Mouse (Mus musculus) heart, postnatal 0 days (tissue): ENCODE measurements around the gene Plekhb2. TPM values are rescaled to one million over a fixed set of nuclear protein-coding genes. Genes with fewer than 3 reads are reported as not detected.

Experiments
- ATAC-seq: fragments of 200-750 bp; cut with Nextera tagmentation; 2 replicates; pipeline ENCODE4 v1.8.0; 2017; ENCODE audit warnings: low read depth, moderate number of reproducible peaks, moderate library complexity; ENCODE audit not compliant: insufficient read depth
- DNase-seq: peaks from one replicate; pipeline ENCODE4 v3.0.0-alpha.2; 2016; ENCODE audit warnings: low spot score
- H3K27ac ChIP-seq: fragments of 300-500 bp; sonication (generic); 2 replicates; pipeline ENCODE4 v1.5.1; 2014; ENCODE audit warnings: low read depth, mild to moderate bottlenecking
- H3K27me3 ChIP-seq: fragments of 300-500 bp; sonication (generic); 2 replicates; pipeline ENCODE4 v1.6.1; 2014; ENCODE audit warnings: low read length, mixed read lengths; ENCODE audit not compliant: control insufficient read depth, insufficient read depth
- H3K36me3 ChIP-seq: fragments of 300-500 bp; sonication (generic); replicated peaks from 2 replicates; pipeline ENCODE4 v1.6.1; 2014; ENCODE audit warnings: low read length, mixed read lengths; ENCODE audit not compliant: control insufficient read depth, insufficient read depth
- H3K4me1 ChIP-seq: fragments of 300-500 bp; sonication (generic); 2 replicates; pipeline ENCODE4 v1.6.1; 2014; ENCODE audit warnings: antibody characterized with exemption; ENCODE audit not compliant: control insufficient read depth, insufficient read depth
- H3K4me2 ChIP-seq: fragments of 300-500 bp; sonication (generic); 2 replicates; pipeline ENCODE4 v1.6.1; 2014; ENCODE audit warnings: low read depth, mild to moderate bottlenecking, low read length, moderate library complexity
- H3K4me3 ChIP-seq: fragments of 300-500 bp; sonication (generic); 2 replicates; pipeline ENCODE4 v1.5.1; 2014; ENCODE audit warnings: low read depth, low read length
- H3K9ac ChIP-seq: fragments of 300-500 bp; sonication (generic); replicated peaks from 2 replicates; pipeline ENCODE4 v1.6.1; 2014; ENCODE audit warnings: low read depth, low read length, mixed read lengths
- H3K9me3 ChIP-seq: fragments of 300-500 bp; sonication (generic); replicated peaks from 2 replicates; pipeline ENCODE4 v1.6.1; 2016; ENCODE audit warnings: low read length; ENCODE audit not compliant: control insufficient read depth
- CTCF ChIP-seq: IDR thresholded peaks from 2 replicates; pipeline ENCODE4 v1.5.1; 2016; ENCODE audit warnings: antibody characterized with exemption, control low read depth, low read depth
- EP300 ChIP-seq: IDR thresholded peaks from 2 replicates; pipeline ENCODE4 v1.6.1; 2016; ENCODE audit warnings: antibody characterized with exemption, low read depth
- WGBS: fragments of 180-500 bp; shearing (Covaris S2); extraction: QIAGEN DNeasy Blood & Tissue Kit; methylation state at CpG from one replicate; pipeline ENCODE4 v1.1.7; 2014; 5-methylcytosine and 5-hydroxymethylcytosine counted together
- polyA plus RNA-seq: library from polyadenylated mRNA; unstranded; fragments of >200 nt; fragmentation: Nextera tagmentation; extraction: Ambion mirVana; gene quantifications from 2 replicates; pipeline ENCODE4 v1.2.1, GENCODE M21; 2015
- total RNA-seq: library from RNA; depleted of rRNA; stranded (reverse); fragments of >200 nt; gene quantifications from 2 replicates; pipeline ENCODE4 v1.2.3, GENCODE M21; 2014; ENCODE audit warnings: low replicate concordance; rRNA removed

Plekhb2 gene
- total RNA-seq: 78.5 and 79.3 TPM in 2 replicates
- 65.4 and 67.2 TPM in 2 replicates for polyA plus RNA-seq

DNA sequence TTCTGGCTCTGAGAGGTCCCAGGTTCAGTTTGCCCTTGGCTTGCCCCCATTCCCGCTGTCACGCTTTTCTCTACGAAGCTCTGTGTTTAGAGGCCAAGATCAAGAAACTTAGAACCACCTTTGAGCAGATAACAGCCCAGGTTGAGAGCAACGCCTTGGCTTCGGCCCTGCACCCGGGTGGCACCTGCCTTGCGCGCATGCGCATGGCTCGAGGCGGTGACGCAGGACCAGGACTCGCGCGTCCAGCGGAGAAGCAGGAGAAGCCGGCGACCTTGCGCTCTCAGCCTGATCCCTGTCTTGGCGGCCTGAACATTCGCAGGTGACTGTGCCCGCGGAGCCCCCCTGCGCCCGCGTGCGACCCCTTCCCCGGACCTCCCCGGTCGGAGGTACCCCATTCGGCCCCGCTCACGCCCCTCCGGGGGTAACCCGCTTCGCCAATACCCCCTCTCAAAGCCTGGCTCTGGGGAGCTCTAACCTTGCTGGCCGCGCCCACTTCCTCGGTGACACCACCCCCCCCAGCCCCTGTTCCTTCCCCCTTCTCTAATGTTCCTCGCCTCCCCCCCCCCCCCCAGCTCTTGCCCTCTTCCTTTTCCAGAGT is at the start of gene Plekhb2:
TSS of gene Plekhb2 (plus strand) at position 232 of the 598 bp plus-strand sequence.
- Histone ChIP-seq H3K36me3 (no peaks in the 10 kb centered on the region), H3K4me2 (peak within 1 kb of the TSS; percentile 98), H3K4me3 (peak within 1 kb of the TSS; percentile 92), H3K9ac (peak within 1 kb of the TSS; percentile 91), H3K4me1 (peaks cover 4% of the 10 kb centered on the region), H3K9me3 (no peaks in the 10 kb centered on the region), H3K27me3 (no peaks in the 10 kb centered on the region), H3K27ac (peak within 1 kb of the TSS; percentile 86)
- WGBS: under 1% methylated on average over 38 of the region's 40 CpGs
- TF ChIP-seq CTCF: no peak
- DNase-seq (peak; percentile 75), ATAC-seq (peak; percentile 85)

DNA sequence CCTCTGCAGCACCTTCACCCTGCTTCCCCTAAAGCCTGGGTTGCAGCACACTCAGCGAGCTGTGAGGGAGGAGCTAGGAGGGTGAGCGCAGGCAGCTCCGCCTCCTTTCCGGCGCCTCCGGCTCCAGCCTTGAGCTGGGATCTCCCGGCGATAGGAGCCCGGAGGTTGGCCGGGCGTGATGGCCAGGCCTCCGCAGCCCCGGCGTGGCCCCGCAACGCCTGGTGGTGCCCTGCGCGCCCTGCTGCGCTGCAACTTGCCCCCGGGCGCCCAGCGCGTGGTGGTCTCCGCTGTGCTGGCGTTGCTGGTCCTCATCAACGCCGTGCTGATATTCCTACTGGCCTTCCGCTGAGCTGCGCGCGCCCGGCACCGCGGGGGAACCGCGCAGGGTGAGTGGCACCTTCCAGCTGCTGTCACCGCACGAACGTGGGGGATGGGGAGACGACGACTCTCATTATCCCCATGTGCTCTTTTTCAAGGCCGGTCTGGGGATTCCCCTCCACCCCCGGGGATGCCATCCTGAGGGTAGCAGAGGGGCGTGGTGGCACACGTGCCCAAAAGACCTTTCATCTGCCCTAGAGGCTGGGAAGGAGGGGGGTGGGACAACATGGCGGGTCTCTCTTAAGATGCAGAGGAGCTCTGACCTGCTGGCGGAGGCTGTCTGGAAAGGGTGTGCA is 48.0 kb upstream of the Plekhb2 start:
- TF ChIP-seq EP300 (no peak), CTCF (no peak)
- no peak overlapping the region for H3K27ac ChIP-seq

DNA sequence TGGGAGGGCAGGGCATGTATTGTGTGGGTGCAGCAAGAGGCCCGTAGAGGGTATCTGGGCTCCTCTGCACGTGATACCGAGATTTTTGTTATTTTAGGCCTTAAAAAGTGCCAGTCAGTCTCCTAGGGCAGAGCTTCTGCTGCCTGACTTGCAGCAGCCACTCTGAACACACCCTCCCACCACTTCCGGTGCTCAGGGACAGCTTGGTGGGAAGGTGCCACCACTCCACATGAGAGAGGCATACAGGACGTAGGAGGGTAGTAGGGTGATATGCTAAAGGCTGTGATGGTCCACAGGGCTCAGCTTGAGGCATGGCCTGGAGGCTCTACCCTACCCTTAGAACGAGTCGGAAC is 47.5 kb upstream of the Plekhb2 start:
- no peak for DNase-seq

More for the DNA sequence above, 48.0 kb upstream of the Plekhb2 start:
- no peaks in the 10 kb centered on the region for H3K9me3 ChIP-seq
- DNase-seq (peak; percentile 58), ATAC-seq (peak; percentile 86)
- H3K27me3 ChIP-seq: 0 out of 2 replicates have a peak, but pooled peaks cover 3% of the 10 kb centered on the region
- peaks cover 14% of the 10 kb centered on the region for H3K4me1 ChIP-seq
- peak overlapping the region; percentile 48 for H3K9ac ChIP-seq
- peak overlapping the region; percentile 100 for H3K4me2 ChIP-seq
- WGBS: 2% methylated on average over 47 of the region's 47 CpGs
- no peaks in the 10 kb centered on the region for H3K36me3 ChIP-seq
- H3K4me3 ChIP-seq: peak overlapping the region; percentile 81

DNA sequence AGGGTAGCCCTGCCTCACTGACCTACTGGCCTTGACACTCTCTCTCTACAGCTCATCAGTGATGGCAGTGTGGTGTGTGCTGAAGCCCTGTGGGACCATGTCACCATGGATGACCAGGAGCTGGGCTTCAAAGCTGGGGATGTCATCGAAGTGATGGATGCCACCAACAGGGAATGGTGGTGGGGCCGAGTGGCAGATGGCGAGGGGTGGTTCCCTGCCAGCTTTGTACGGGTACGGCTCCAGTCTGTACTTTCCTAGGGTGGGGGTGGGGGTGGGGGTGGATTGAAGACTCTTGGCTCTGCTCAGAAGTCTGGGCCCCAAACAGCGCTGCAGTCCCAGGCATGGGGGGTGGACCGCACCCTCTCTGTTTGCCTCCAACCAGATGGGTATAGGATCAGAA is 44.9 kb upstream of the Plekhb2 start:
- H3K4me2 ChIP-seq: no peak overlapping the region
- H3K4me3 ChIP-seq: no peak overlapping the region
- ATAC-seq (no peak), DNase-seq (no peak)
- peaks cover 14% of the 10 kb centered on the region for H3K4me1 ChIP-seq
- H3K27ac ChIP-seq: no peak overlapping the region
- 0 out of 2 replicates have a peak, but pooled peaks cover 3% of the 10 kb centered on the region for H3K27me3 ChIP-seq
- no peak overlapping the region for H3K9ac ChIP-seq
- 95% methylated on average over 7 of the region's 7 CpGs for WGBS
- H3K36me3 ChIP-seq: no peaks in the 10 kb centered on the region
- TF ChIP-seq CTCF (no peak), EP300 (no peak)
- H3K9me3 ChIP-seq: no peaks in the 10 kb centered on the region

More for the DNA sequence above, 47.5 kb upstream of the Plekhb2 start:
- Histone ChIP-seq H3K27ac (no peak overlapping the region), H3K36me3 (no peaks in the 10 kb centered on the region), H3K9ac (no peak overlapping the region), H3K27me3 (0 out of 2 replicates have a peak, but pooled peaks cover 3% of the 10 kb centered on the region), H3K4me2 (peak overlapping the region; percentile 100), H3K9me3 (no peaks in the 10 kb centered on the region), H3K4me3 (peak overlapping the region; percentile 81), H3K4me1 (peaks cover 14% of the 10 kb centered on the region)
- WGBS: 31% methylated on average over 7 of the region's 7 CpGs
- no peak; the same call in 1 of the 2 replicates for ATAC-seq
- TF ChIP-seq EP300 (no peak), CTCF (no peak)

DNA sequence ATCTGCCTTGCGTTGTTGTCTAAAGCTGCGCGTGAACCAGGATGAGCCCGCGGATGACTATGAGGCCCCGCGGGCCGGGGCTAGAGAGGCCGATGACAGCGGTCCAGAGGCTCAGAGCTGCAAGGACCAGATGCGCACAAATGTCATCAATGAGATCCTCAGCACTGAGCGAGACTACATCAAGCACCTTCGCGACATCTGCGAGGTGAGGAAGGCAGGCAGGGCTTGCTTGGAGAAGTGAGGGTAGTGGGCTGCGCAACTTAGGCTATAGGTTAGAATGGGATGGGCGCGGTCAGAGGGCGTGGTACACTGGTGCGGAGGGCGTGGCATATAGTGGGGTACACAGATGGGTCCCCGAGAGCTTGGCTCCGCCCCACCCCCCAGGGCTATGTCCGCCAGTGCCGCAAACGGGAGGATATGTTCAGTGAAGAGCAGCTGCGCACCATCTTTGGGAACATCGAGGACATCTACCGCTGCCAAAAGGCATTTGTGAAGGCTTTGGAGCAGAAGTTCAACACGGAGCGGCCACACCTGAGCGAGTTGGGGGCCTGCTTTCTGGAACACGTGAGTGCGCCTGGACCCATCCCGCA is 43.8 kb upstream of the Plekhb2 start:
- DNase-seq (no peak), ATAC-seq (no peak)
- H3K27ac ChIP-seq: no peak overlapping the region
- H3K9ac ChIP-seq: no peak overlapping the region
- peaks cover 12% of the 10 kb centered on the region for H3K4me1 ChIP-seq
- no peaks in the 10 kb centered on the region for H3K9me3 ChIP-seq
- peaks cover 7% of the 10 kb centered on the region for H3K36me3 ChIP-seq
- no peak overlapping the region for H3K4me3 ChIP-seq
- 0 out of 2 replicates have a peak, but pooled peaks cover 3% of the 10 kb centered on the region for H3K27me3 ChIP-seq
- 30% methylated on average over 35 of the region's 35 CpGs for whole genome bisulfite sequencing
- H3K4me2 ChIP-seq: no peak overlapping the region
- TF ChIP-seq EP300 (no peak), CTCF (no peak)
